Mouse (Mus musculus) cortical plate, adult 2 months (tissue): ENCODE results near the gene Scaf1. TPM values are rescaled to one million over a fixed set of nuclear protein-coding genes. Genes with fewer than 3 reads are reported as not detected.

Experiments
- H3K27ac ChIP-seq: fragments of 200-500 bp; 2 replicates; pipeline ENCODE4 v1.5.1; 2012; ENCODE audit warnings: low read length, control low read depth, inconsistent platforms; ENCODE audit not compliant: insufficient read depth
- H3K4me1 ChIP-seq: fragments of 200-500 bp; 2 replicates; pipeline ENCODE4 v1.6.1; 2011; ENCODE audit warnings: low read length; ENCODE audit not compliant: control insufficient read depth, insufficient read depth
- H3K4me3 ChIP-seq: fragments of 200-500 bp; 2 replicates; pipeline ENCODE4 v1.5.1; 2011; ENCODE audit warnings: mild to moderate bottlenecking, low read length, control low read depth; ENCODE audit not compliant: insufficient read depth
- CTCF ChIP-seq: fragments of 200-500 bp; IDR thresholded peaks from 2 replicates; pipeline ENCODE4 v1.5.1; 2011; ENCODE audit warnings: mild to moderate bottlenecking, control low read depth, low read length; ENCODE audit not compliant: insufficient read depth; ENCODE audit errors: extremely low read depth
- POLR2A ChIP-seq: fragments of 200-500 bp; IDR thresholded peaks from 2 replicates; pipeline ENCODE4 v1.6.1; 2011; ENCODE audit warnings: mild to moderate bottlenecking, low read length, control low read depth; ENCODE audit not compliant: insufficient read depth; ENCODE audit errors: extremely low read depth
- polyA plus RNA-seq: library from polyadenylated mRNA; depleted of rRNA; stranded (reverse); fragments of >200 nt; gene quantifications from 2 replicates; pipeline ENCODE4 v1.2.3, GENCODE M21; 2012

Gene Scaf1
- polyA plus RNA-seq, 1 experiment, result 126 TPM

- H3K4me1 ChIP-seq, result no peaks in the 10 kb centered on the region; the same call in 1 of the 2 replicates
- TF ChIP-seq CTCF (no peak), POLR2A (no peak)
- H3K27ac ChIP-seq, result peak overlapping the region; percentile 88
- peak overlapping the region; percentile 21 for H3K4me3 ChIP-seq
These were observed 598 bp upstream of the Scaf1 start for GRCm38 (mm10) chr7:45016761-45017160.

DNA sequence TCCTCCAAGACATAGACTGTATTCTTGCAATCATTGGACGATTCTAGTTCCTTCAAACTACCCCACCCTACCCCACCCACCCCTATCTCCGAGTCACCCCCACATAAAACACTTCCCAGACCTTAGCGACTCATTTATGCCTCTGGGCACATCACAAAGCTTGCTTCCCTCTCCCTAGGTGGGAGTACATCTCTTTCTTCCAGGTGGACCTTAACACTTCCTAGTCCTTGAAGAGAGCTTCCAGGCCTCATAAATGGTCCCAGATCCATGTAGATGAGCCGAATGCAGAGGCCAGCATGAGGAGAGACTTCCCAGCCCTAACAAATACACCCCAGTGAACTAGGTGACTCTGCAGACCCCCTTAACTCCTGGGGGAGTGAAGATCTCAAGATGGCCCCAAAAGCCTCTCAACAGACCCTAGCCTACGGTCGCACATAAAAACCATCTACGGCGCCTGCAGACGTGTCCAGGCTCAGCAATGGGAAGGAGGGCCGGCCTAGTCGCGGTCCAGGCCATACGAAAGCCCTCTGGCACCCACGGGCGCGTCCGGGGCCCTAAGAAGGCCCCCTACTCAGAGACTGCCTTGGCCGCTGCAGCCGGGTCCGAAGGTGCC, 713 bp downstream of the Scaf1 start:
- H3K4me1 ChIP-seq, result no peaks in the 10 kb centered on the region; the same call in 1 of the 2 replicates
- peak overlapping the region; percentile 92 for H3K4me3 ChIP-seq
- no peak for TF ChIP-seq POLR2A
- TF ChIP-seq CTCF, result no peak
- H3K27ac ChIP-seq, result no peak overlapping the region

DNA sequence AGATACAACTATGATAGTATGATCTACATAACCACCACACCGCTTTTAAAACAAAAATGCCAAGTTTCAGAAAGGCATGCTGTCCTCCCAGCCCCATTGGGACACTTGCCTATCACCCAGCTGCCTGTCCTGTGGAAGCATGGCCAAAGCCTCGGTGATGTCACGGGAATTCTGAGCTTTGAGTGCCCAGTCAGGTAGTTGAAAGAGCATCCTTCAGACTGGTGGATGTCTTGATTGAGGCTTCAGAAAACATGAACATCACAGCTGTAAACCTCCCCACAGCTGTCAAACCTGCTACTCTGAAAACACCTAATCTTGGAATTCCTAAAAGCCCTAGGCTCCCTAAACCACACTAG, 2.1 kb downstream of the Scaf1 start:
- H3K27ac ChIP-seq, result no peak overlapping the region
- TF ChIP-seq POLR2A (no peak), CTCF (no peak)
- H3K4me1 ChIP-seq, result no peaks in the 10 kb centered on the region; the same call in 1 of the 2 replicates
- no peak overlapping the region for H3K4me3 ChIP-seq

DNA sequence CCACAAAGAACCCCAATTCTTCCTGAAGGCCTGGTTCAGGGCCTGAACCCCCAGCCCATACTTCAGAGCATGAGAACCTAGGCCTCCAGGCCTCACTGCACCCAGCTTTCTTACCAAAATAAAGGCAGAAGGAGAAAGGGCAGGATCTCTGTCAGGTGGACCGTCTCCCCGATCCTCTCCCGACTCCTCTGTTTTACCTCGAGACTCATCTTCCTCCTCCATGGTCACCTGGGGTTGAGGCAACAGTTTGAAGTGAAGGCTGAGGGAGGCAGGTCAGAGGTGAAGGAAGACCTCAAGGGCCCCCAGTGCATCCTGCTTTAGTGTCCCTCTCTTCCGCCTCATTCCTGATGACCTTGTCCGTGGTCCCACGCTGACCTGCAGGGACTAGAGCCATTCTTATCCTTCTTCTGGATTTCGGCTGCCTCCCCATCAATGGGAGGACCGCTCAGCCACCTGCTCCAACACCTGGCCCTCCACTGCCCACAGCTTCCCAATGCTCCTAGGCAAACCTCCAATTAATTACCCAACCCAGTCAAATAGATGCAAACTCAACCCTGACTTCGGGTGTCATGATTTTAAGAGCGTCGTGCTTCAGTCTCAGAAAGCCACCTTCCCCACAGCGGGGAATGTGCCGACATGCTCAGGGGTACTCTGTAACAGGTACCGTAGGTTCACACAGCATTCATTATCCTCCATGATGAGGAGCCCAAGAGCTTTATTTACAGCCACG, 2.6 kb downstream of the Scaf1 start:
- TF ChIP-seq CTCF (no peak), POLR2A (no peak)
- no peak overlapping the region for H3K27ac ChIP-seq
- no peak overlapping the region for H3K4me3 ChIP-seq
- H3K4me1 ChIP-seq, result no peaks in the 10 kb centered on the region; the same call in 1 of the 2 replicates

GRCm38 (mm10) chr7:45012824-45013223, 3.3 kb downstream of the Scaf1 start:
- no peak overlapping the region for H3K4me3 ChIP-seq
- TF ChIP-seq POLR2A, result no peak
- no peak for TF ChIP-seq CTCF
- no peak overlapping the region for H3K27ac ChIP-seq
- no peaks in the 10 kb centered on the region; the same call in 1 of the 2 replicates for H3K4me1 ChIP-seq

DNA sequence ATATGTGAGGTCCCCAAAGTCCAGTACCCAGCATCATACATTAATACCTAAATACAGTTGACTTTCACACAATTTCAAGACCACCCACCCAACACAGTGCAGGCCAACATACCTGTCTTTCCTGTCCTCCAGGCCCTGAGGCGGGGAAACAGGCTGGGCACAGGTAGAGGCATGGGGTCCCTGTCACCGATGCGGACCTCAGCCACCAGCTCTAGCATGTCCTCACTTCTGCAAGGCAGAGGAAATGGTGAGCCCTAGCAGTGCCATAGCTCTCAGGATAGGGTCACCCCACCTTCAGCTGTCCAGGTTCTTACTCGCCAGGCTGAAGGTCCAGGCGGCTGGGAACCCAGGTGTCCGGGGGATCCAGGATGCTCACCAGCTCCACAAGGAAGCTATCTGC, 4.2 kb downstream of the Scaf1 start:
- TF ChIP-seq POLR2A (no peak), CTCF (no peak)
- no peaks in the 10 kb centered on the region; the same call in 1 of the 2 replicates for H3K4me1 ChIP-seq
- no peak overlapping the region for H3K27ac ChIP-seq
- no peak overlapping the region for H3K4me3 ChIP-seq

GRCm38 (mm10) chr7:45008411-45008810, 7.8 kb downstream of the Scaf1 start:
- Histone ChIP-seq H3K27ac (no peak overlapping the region), H3K4me1 (no peaks in the 10 kb centered on the region), H3K4me3 (no peak overlapping the region)
- TF ChIP-seq POLR2A (no peak), CTCF (no peak)

DNA sequence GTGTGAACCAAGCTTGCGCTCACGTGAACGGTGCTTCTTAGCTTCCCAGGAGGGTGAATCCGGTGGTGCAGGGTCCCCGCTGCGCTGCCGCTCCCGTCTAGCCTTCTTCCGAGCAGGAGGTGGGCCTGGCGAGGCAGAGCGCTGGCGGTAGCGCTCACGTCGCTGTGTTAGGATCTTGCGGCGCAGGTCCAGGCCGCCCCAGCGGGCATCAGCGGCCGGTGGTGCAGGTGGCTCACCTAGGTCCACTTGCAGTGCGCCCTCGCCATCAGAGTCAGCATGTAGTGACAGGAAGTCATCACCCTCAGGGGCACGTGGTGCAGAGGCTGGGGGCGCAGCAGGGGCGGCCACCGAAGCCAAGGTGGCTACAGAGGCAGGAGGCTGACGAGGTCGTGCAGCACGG, 8.3 kb downstream of the Scaf1 start:
- Histone ChIP-seq H3K4me3 (no peak overlapping the region), H3K4me1 (no peaks in the 10 kb centered on the region), H3K27ac (no peak overlapping the region)
- TF ChIP-seq POLR2A (no peak), CTCF (no peak)

DNA sequence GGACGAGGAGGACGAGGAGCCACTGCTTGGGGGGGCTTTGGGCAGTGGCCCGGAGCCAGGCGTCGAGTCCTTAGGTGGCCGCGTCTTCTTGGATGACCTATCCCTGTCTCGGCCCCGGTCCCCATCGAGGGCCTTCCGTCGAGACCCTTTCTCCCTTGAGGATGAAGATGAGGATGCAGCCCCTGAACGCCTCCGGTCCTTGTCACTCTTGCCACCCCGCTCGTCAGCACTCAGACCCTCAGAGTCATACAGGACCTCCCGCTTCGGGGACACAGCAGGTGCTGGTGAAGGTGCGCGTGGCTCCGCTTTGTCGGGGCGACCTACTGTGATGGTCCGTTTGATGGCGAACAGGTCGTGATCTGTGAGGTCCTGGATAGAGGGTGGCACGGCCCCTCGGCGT, 9.0 kb downstream of the Scaf1 start:
- TF ChIP-seq POLR2A (no peak), CTCF (no peak)
- no peak overlapping the region for H3K4me3 ChIP-seq
- no peaks in the 10 kb centered on the region for H3K4me1 ChIP-seq
- H3K27ac ChIP-seq, result no peak overlapping the region

- Histone ChIP-seq H3K27ac (no peak overlapping the region), H3K4me1 (no peaks in the 10 kb centered on the region), H3K4me3 (no peak overlapping the region)
- TF ChIP-seq CTCF (no peak), POLR2A (no peak)
These were observed 9.7 kb downstream of the Scaf1 start for GRCm38 (mm10) chr7:45006503-45006902.
